Mouse (Mus musculus): ENCODE data around the gene Hrh1. TPM values are rescaled to one million over a fixed set of nuclear protein-coding genes. Genes with fewer than 3 reads are reported as not detected.

Gene Hrh1
- polyA plus RNA-seq, 1 experiment from 2014 or later, result 1.5 TPM

DNA sequence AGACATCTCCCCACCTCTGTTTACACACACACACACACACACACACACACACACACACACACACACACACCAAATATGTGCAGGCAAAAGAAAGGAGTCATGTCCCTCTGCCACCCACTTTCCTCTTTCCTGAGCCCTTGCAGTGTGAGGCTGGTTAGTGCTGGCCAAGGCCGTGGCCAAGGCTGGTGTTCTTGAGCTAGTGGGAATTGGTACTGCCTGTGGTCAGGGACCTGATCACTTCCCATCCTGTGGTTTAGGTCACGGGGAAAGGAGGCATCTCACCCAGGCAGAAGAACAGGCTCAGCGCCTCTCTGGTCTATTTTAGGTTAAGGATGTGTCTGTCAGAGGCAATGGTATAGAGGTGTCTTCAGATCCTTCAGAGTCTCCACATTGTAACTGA is 59.6 kb downstream of the Hrh1 start:
- H3K4me2 ChIP-seq (ENCODE audit: low read length), result no peak overlapping the region
- H3K27ac ChIP-seq (ENCODE audit: low read length), result no peak overlapping the region
- no peaks in the 10 kb centered on the region for H3K36me3 ChIP-seq (ENCODE audit: control insufficient read depth, insufficient read depth, low read length)
- H3K27me3 ChIP-seq (ENCODE audit: control insufficient read depth, insufficient read depth, low read depth, low read length), result no peaks in the 10 kb centered on the region
- H3K4me3 ChIP-seq (ENCODE audit: low read depth, low read length), result no peak overlapping the region
- ATAC-seq, result no peak
- no peak overlapping the region for H3K9ac ChIP-seq (ENCODE audit: low read depth, low read length)
- H3K4me1 ChIP-seq (ENCODE audit: control insufficient read depth, insufficient read depth, low read length), result no peaks in the 10 kb centered on the region
- WGBS, result 92% methylated on average over 3 of the region's 3 CpGs
- 0 out of 2 replicates have a peak, but pooled peaks cover 2% of the 10 kb centered on the region for H3K9me3 ChIP-seq (replicated peaks; ENCODE audit: control insufficient read depth, low read length, poor library complexity, severe bottlenecking)

DNA sequence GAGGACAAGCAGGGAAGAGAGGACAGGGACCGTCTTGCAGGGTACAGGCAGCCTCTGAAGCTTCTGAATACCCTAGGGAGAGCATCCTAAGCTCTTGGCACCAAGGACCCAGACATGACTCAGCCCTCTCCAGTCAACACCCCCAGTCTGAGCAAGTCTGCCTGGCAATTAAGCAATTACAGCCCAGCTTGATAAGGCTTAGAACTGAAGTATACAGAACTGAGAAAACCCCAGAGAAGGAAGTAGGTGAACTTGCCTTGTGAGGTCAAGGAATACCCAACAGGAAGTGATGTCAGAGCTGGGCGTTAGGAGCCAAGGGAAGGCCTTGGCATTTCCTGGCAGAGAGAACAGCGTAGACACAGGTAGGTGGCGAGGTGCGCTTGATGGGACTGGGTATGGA is 60.5 kb downstream of the Hrh1 start:
- no peaks in the 10 kb centered on the region for H3K36me3 ChIP-seq (ENCODE audit: control insufficient read depth, insufficient read depth, low read length)
- no peak overlapping the region for H3K9ac ChIP-seq (ENCODE audit: low read depth, low read length)
- 0 out of 2 replicates have a peak, but pooled peaks cover 2% of the 10 kb centered on the region for H3K9me3 ChIP-seq (replicated peaks; ENCODE audit: control insufficient read depth, low read length, poor library complexity, severe bottlenecking)
- H3K27ac ChIP-seq (ENCODE audit: low read length), result no peak overlapping the region
- H3K4me1 ChIP-seq (ENCODE audit: control insufficient read depth, insufficient read depth, low read length), result no peaks in the 10 kb centered on the region
- H3K27me3 ChIP-seq (ENCODE audit: control insufficient read depth, insufficient read depth, low read depth, low read length), result no peaks in the 10 kb centered on the region
- ATAC-seq, result no peak
- H3K4me2 ChIP-seq (ENCODE audit: low read length), result no peak overlapping the region
- no peak overlapping the region for H3K4me3 ChIP-seq (ENCODE audit: low read depth, low read length)
- WGBS, result 83% methylated on average over 5 of the region's 5 CpGs

DNA sequence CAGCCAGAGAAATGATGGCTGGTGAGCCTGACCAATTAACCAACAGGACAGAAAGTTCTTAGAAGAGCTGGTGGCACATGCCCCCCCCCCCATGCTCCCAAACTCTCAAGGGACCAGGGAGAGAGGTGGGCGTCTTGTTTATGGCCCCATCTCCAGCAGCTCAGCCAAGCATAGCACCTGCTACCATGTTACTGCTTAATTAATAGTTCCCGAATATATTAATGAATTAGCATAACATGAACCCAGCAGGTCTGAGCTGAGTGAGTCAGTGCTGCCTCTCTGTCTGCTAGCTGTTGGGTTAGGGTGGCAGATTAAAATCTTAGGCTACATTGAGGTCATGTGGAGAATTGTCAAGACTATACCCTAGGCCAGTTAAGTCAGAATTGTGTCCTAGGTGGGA is 62.2 kb downstream of the Hrh1 start:
- 0 out of 2 replicates have a peak, but pooled peaks cover 2% of the 10 kb centered on the region for H3K9me3 ChIP-seq (replicated peaks; ENCODE audit: control insufficient read depth, low read length, poor library complexity, severe bottlenecking)
- 28% methylated on average over 2 of the region's 2 CpGs for WGBS
- H3K36me3 ChIP-seq (ENCODE audit: control insufficient read depth, insufficient read depth, low read length), result no peaks in the 10 kb centered on the region
- H3K4me1 ChIP-seq (ENCODE audit: control insufficient read depth, insufficient read depth, low read length), result peaks cover 4% of the 10 kb centered on the region; the same call in 1 of the 2 replicates
- H3K27me3 ChIP-seq (ENCODE audit: control insufficient read depth, insufficient read depth, low read depth, low read length), result no peaks in the 10 kb centered on the region
- ATAC-seq, result no peak
- no peak overlapping the region for H3K9ac ChIP-seq (ENCODE audit: low read depth, low read length)
- H3K4me2 ChIP-seq (ENCODE audit: low read length), result no peak overlapping the region
- no peak overlapping the region for H3K27ac ChIP-seq (ENCODE audit: low read length)
- H3K4me3 ChIP-seq (ENCODE audit: low read depth, low read length), result no peak overlapping the region

DNA sequence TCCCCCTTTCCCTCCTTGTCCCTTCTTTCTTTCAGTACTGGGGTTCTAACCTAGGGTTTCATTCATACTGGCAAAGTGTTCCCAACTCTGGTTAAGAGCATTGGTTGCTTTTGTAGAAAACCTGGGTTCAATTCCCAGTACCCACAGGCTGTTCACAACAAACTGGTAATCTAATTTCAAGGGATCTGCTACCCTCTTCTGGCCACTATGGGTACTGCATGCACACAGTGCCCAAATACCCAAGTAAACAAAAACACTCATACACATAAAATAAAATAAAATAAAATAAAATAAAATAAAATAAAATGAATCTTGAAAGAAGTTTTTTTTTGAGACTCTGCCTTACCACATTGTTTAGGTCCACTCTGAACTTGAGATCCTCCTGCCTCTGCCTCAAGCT is 63.8 kb downstream of the Hrh1 start:
- Histone ChIP-seq H3K4me2 (ENCODE audit: low read length) (no peak overlapping the region), H3K27me3 (ENCODE audit: control insufficient read depth, insufficient read depth, low read depth, low read length) (no peaks in the 10 kb centered on the region), H3K27ac (ENCODE audit: low read length) (no peak overlapping the region), H3K36me3 (ENCODE audit: control insufficient read depth, insufficient read depth, low read length) (no peaks in the 10 kb centered on the region), H3K4me1 (ENCODE audit: control insufficient read depth, insufficient read depth, low read length) (peaks cover 4% of the 10 kb centered on the region; the same call in 1 of the 2 replicates), H3K4me3 (ENCODE audit: low read depth, low read length) (no peak overlapping the region), H3K9me3 (replicated peaks; ENCODE audit: control insufficient read depth, low read length, poor library complexity, severe bottlenecking) (0 out of 2 replicates have a peak, but pooled peaks cover 2% of the 10 kb centered on the region), H3K9ac (ENCODE audit: low read depth, low read length) (no peak overlapping the region)
- no peak for ATAC-seq

- peaks cover 4% of the 10 kb centered on the region; the same call in 1 of the 2 replicates for H3K4me1 ChIP-seq (ENCODE audit: control insufficient read depth, insufficient read depth, low read length)
- H3K9me3 ChIP-seq (replicated peaks; ENCODE audit: control insufficient read depth, low read length, poor library complexity, severe bottlenecking), result 0 out of 2 replicates have a peak, but pooled peaks cover 2% of the 10 kb centered on the region
- 23% methylated on average over 4 of the region's 4 CpGs for WGBS
- no peaks in the 10 kb centered on the region for H3K27me3 ChIP-seq (ENCODE audit: control insufficient read depth, insufficient read depth, low read depth, low read length)
- no peak overlapping the region for H3K4me2 ChIP-seq (ENCODE audit: low read length)
- no peak overlapping the region for H3K4me3 ChIP-seq (ENCODE audit: low read depth, low read length)
- no peak overlapping the region for H3K27ac ChIP-seq (ENCODE audit: low read length)
- ATAC-seq, result no peak
- H3K36me3 ChIP-seq (ENCODE audit: control insufficient read depth, insufficient read depth, low read length), result no peaks in the 10 kb centered on the region
- H3K9ac ChIP-seq (ENCODE audit: low read depth, low read length), result no peak overlapping the region
These were observed 65.0 kb downstream of the Hrh1 start for GRCm38 (mm10) chr6:114462747-114463146.

DNA sequence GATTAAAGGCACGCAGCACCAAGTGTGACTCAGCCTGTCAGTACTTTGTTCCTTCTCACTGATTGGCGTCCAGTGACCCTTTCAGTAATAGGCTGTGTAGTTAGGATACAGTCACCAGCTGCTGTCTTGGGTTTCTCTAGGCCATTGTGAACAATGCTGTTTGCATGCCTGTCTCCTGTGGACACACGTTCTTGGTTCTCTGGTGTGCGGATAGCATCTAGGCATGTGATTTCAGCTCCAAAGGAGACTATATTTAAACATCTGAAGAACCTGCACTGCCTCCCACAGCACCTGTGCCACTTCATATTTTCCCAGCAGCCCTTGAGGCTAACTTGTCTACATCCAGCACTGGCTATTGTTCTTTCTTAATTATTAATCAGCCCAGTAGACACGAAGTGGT is 75.8 kb downstream of the Hrh1 start:
- WGBS, result 35% methylated on average over 5 of the region's 5 CpGs
- Histone ChIP-seq H3K4me3 (ENCODE audit: low read depth, low read length) (no peak overlapping the region), H3K27me3 (ENCODE audit: control insufficient read depth, insufficient read depth, low read depth, low read length) (no peaks in the 10 kb centered on the region), H3K4me2 (ENCODE audit: low read length) (no peak overlapping the region), H3K36me3 (ENCODE audit: control insufficient read depth, insufficient read depth, low read length) (no peaks in the 10 kb centered on the region), H3K27ac (ENCODE audit: low read length) (no peak overlapping the region), H3K9me3 (replicated peaks; ENCODE audit: control insufficient read depth, low read length, poor library complexity, severe bottlenecking) (no peaks in the 10 kb centered on the region), H3K9ac (ENCODE audit: low read depth, low read length) (no peak overlapping the region), H3K4me1 (ENCODE audit: control insufficient read depth, insufficient read depth, low read length) (no peaks in the 10 kb centered on the region)
- no peak for ATAC-seq

GRCm38 (mm10) chr6:114474059-114474458 is 76.3 kb downstream of the Hrh1 start:
- WGBS, result 94% methylated on average over 3 of the region's 3 CpGs
- no peak for ATAC-seq
- H3K4me2 ChIP-seq (ENCODE audit: low read length), result no peak overlapping the region
- H3K4me1 ChIP-seq (ENCODE audit: control insufficient read depth, insufficient read depth, low read length), result no peaks in the 10 kb centered on the region
- H3K9ac ChIP-seq (ENCODE audit: low read depth, low read length), result no peak overlapping the region
- H3K27ac ChIP-seq (ENCODE audit: low read length), result no peak overlapping the region
- H3K4me3 ChIP-seq (ENCODE audit: low read depth, low read length), result no peak overlapping the region
- no peaks in the 10 kb centered on the region for H3K27me3 ChIP-seq (ENCODE audit: control insufficient read depth, insufficient read depth, low read depth, low read length)
- no peaks in the 10 kb centered on the region for H3K9me3 ChIP-seq (replicated peaks; ENCODE audit: control insufficient read depth, low read length, poor library complexity, severe bottlenecking)
- no peaks in the 10 kb centered on the region for H3K36me3 ChIP-seq (ENCODE audit: control insufficient read depth, insufficient read depth, low read length)

DNA sequence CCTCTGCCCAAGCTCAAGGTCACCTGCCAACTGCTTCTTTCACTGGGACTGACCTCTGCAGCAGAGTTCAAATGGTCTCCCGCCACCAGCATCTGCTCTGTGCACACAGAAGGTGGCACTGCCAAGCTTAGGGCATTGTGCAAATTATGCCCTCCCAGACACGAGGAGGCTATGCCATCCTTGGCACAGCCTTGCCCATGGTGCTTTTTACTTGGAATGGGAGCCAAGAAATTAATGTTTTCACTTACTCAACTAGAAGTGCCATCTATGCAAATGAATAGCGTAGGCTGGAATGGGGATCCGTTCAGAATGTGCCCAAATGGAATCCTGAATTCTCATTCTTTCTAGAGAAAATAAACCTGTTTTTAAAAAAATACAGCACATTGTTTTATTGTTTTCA is 77.2 kb downstream of the Hrh1 start:
- Histone ChIP-seq H3K9me3 (replicated peaks; ENCODE audit: control insufficient read depth, low read length, poor library complexity, severe bottlenecking) (no peaks in the 10 kb centered on the region), H3K4me2 (ENCODE audit: low read length) (no peak overlapping the region), H3K9ac (ENCODE audit: low read depth, low read length) (no peak overlapping the region), H3K27me3 (ENCODE audit: control insufficient read depth, insufficient read depth, low read depth, low read length) (no peaks in the 10 kb centered on the region), H3K27ac (ENCODE audit: low read length) (no peak overlapping the region), H3K4me3 (ENCODE audit: low read depth, low read length) (no peak overlapping the region), H3K4me1 (ENCODE audit: control insufficient read depth, insufficient read depth, low read length) (no peaks in the 10 kb centered on the region), H3K36me3 (ENCODE audit: control insufficient read depth, insufficient read depth, low read length) (no peaks in the 10 kb centered on the region)
- WGBS, result 83% methylated on average over 4 of the region's 4 CpGs
- ATAC-seq, result no peak

GRCm38 (mm10) chr6:114478771-114479170 is 81.0 kb downstream of the Hrh1 start:
- Histone ChIP-seq H3K4me2 (ENCODE audit: low read length) (no peak overlapping the region), H3K27ac (ENCODE audit: low read length) (no peak overlapping the region), H3K36me3 (ENCODE audit: control insufficient read depth, insufficient read depth, low read length) (no peaks in the 10 kb centered on the region), H3K27me3 (ENCODE audit: control insufficient read depth, insufficient read depth, low read depth, low read length) (no peaks in the 10 kb centered on the region), H3K4me3 (ENCODE audit: low read depth, low read length) (no peak overlapping the region), H3K4me1 (ENCODE audit: control insufficient read depth, insufficient read depth, low read length) (no peaks in the 10 kb centered on the region), H3K9me3 (replicated peaks; ENCODE audit: control insufficient read depth, low read length, poor library complexity, severe bottlenecking) (no peaks in the 10 kb centered on the region), H3K9ac (ENCODE audit: low read depth, low read length) (no peak overlapping the region)
- WGBS, result 18% methylated on average over 4 of the region's 4 CpGs
- ATAC-seq, result no peak

All from midbrain, embryonic 16.5 days (tissue).